Mouse (Mus musculus) thymus, adult 2 months (tissue): ENCODE data around the gene Tubb4a.

Experiments used
- CTCF ChIP-seq: fragments of 200-500 bp; IDR thresholded peaks from 2 replicates; pipeline ENCODE4 v1.5.1; 2012; ENCODE audit warnings: mild to moderate bottlenecking, control low read depth, low read length, moderate library complexity, borderline replicate concordance; ENCODE audit not compliant: control insufficient read depth, poor library complexity, insufficient read depth; ENCODE audit errors: extremely low read depth
- POLR2A ChIP-seq: fragments of 200-500 bp; IDR thresholded peaks from 2 replicates; pipeline ENCODE4 v1.6.1; 2012; ENCODE audit warnings: mild to moderate bottlenecking, low read length, control low read depth, moderate library complexity; ENCODE audit not compliant: control insufficient read depth, poor library complexity, insufficient read depth; ENCODE audit errors: extremely low read depth

GRCm38 (mm10) chr17:57123192-57124118 lies 35.9 kb upstream of the Tubb4a start:
- TF ChIP-seq CTCF = no peak
- TF ChIP-seq POLR2A = no peak
